Mouse (Mus musculus): ENCODE measurements at regions not wholly inside any gene's neighbourhood (a gene's known extent, or its start where the extent isn't known, plus 50 kb on each side); places are given as distances from the start of the nearest gene placed in this dataset.

GRCm38 (mm10) chr2:46678366-46678765 is 1561.2 kb upstream of the Zeb2 start:
- no peak for DNase-seq (ENCODE audit: low spot score)

GRCm38 (mm10) chr2:46669517-46670291 is 1552.5 kb upstream of the Zeb2 start:
- no peak for DNase-seq (ENCODE audit: low spot score)

GRCm38 (mm10) chr2:46666990-46667337 is 1549.8 kb upstream of the Zeb2 start:
- DNase-seq (ENCODE audit: low spot score): no peak

GRCm38 (mm10) chr2:46666084-46666989 is 1549.1 kb upstream of the Zeb2 start:
- no peak for DNase-seq (ENCODE audit: low spot score)

- no peak for DNase-seq (ENCODE audit: low spot score)
Observed at GRCm38 (mm10) chr2:46661876-46662275, 1544.7 kb upstream of the Zeb2 start.

GRCm38 (mm10) chr2:46660577-46660976 is 1543.4 kb upstream of the Zeb2 start:
- no peak for DNase-seq (ENCODE audit: low spot score)

GRCm38 (mm10) chr2:46655289-46655688 is 1538.1 kb upstream of the Zeb2 start:
- no peak for DNase-seq (ENCODE audit: low spot score)

- no peak for DNase-seq (ENCODE audit: low spot score)
Observed at GRCm38 (mm10) chr2:46652616-46653015, 1535.4 kb upstream of the Zeb2 start.

- DNase-seq (ENCODE audit: low spot score): no peak
Observed at GRCm38 (mm10) chr2:46646366-46646765, 1529.2 kb upstream of the Zeb2 start.

- no peak for DNase-seq (ENCODE audit: low spot score)
Observed at GRCm38 (mm10) chr2:46609217-46609616, 1492.0 kb upstream of the Zeb2 start.

- no peak for DNase-seq (ENCODE audit: low spot score)
Observed at GRCm38 (mm10) chr2:46581773-46582172, 1464.6 kb upstream of the Zeb2 start.

GRCm38 (mm10) chr2:46570416-46570815 is 1453.2 kb upstream of the Zeb2 start:
- DNase-seq (ENCODE audit: low spot score): no peak

GRCm38 (mm10) chr2:46533395-46533794 is 1416.2 kb upstream of the Zeb2 start:
- DNase-seq (ENCODE audit: low spot score): no peak

GRCm38 (mm10) chr2:46530686-46531085 is 1413.5 kb upstream of the Zeb2 start:
- no peak for DNase-seq (ENCODE audit: low spot score)

- DNase-seq (ENCODE audit: low spot score): no peak
Observed at GRCm38 (mm10) chr2:46525223-46525622, 1408.0 kb upstream of the Zeb2 start.

- no peak for DNase-seq (ENCODE audit: low spot score)
Observed at GRCm38 (mm10) chr2:46524625-46525024, 1407.4 kb upstream of the Zeb2 start.

GRCm38 (mm10) chr2:46521147-46521965 is 1404.2 kb upstream of the Zeb2 start:
- DNase-seq (ENCODE audit: low spot score): no peak

- DNase-seq (ENCODE audit: low spot score): no peak
Observed at GRCm38 (mm10) chr2:46512237-46513028, 1395.2 kb upstream of the Zeb2 start.

GRCm38 (mm10) chr2:46506951-46507350 is 1389.8 kb upstream of the Zeb2 start:
- no peak for DNase-seq (ENCODE audit: low spot score)

- DNase-seq (ENCODE audit: low spot score): no peak
Observed at GRCm38 (mm10) chr2:46503074-46503473, 1385.9 kb upstream of the Zeb2 start.

GRCm38 (mm10) chr2:46492299-46492698 is 1375.1 kb upstream of the Zeb2 start:
- DNase-seq (ENCODE audit: low spot score): no peak

GRCm38 (mm10) chr2:46491081-46491480 is 1373.9 kb upstream of the Zeb2 start:
- no peak for DNase-seq (ENCODE audit: low spot score)
